Mouse (Mus musculus): ENCODE results near the gene 2210408I21Rik.

Gene 2210408I21Rik

DNA sequence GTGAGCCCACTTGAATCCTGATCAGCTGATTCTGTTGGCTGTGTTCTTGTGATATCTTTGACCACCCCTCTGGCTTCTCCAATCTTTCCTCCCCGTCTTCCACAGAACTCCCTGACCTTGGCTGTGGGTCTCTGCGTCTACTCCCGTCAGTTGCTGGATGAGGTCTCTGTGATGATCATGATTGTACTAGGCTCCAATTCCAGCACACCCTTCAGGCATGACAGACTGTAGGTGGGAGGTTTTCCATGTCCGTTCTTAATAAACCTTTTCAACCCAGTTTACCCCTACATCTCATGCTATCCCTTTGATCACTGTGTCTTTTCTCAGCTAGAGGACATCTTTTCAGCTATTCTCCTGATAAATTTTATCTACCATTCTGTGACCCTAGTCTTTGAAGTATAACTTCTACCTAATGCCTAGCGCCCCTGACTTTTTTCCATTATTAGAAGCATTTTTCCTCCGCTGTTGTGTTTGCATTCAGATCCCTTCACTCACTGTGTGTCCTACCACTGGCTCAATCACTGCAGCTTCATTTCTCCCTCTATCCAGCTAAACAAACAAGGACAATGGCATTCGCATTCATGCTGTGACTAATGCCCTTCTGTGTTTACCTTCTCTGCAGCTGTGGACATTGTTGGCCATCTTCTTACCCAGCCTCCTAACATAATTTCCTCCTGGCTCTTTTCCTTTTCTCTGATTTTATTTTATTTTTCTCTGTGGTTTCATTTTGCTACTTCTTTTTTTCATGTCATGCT lies 143.5 kb downstream of the 2210408I21Rik start:
- no peak for DNase-seq

DNA sequence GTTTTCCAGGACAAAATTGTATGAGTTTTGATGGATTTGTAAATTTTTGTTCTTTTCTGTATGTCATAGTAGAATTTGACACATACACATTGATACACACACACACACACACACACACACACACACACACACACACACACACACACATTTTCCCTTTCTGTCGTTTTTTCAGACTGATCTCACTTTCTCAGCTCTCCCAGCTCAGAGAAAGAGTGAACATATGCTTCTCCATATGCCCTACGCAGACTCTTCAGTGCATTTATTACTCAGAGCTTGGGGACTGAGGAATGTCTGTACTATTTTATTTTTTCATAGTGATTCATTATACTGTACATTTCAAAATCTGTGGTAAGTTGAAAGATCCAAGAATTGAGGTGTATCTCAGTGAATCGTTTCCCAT lies 160.2 kb downstream of the 2210408I21Rik start:
- DNase-seq, result no peak

DNA sequence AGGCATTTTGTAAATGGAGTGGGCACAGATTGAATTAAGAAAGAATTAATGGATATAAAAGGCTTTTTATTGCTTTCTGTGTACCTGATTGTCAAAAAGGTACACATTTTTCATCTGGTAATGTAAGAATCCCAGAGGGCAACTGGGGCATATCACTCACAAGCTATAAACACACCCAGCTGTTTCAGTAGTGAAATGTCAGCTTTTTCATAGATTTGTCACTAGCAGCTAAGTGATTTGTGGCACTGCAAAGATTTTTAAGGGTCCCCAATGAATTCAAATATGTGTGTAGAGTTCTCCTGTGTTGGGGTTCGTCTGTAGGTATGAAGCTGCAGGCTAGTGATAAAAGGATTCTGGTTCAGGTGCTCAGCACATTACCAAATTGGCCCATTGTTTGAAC lies 188.8 kb downstream of the 2210408I21Rik start:
- no peak for DNase-seq

DNA sequence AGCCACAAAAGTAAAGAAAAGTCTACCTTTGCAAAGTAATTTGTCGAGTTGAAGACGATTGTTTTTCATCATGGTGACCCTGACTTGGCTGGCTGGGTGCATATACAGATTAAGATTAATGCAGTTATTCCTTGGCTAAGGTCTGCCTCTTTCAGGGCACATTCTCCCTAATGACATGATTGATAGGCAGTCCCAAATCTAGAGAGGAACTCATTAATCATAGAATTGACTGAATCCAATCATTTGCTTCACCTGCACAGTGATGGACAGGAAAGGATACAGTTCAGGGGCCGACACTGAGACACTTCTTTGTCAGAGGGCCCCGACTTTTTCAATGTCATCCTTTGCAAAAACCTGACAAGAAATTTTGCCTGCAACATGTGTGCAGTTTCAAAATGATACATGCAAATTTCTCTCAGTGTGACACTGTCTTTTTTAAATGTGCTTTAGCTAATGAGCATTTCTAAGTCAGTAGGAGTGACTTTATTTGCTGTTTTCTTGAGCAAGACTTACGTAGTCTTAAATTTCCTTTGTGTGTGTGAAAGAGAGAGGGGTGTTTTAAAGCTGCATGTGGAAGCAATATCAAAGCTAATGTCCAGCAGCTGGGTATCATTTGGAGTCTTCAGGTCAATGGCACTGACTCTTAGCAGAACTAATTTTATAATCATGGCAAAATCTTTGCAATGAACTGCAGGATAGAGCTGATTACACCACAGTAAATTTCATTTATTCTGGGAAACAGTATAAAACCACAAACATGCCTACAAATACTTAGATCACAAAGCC lies 191.0 kb downstream of the 2210408I21Rik start:
- no peak for DNase-seq

DNA sequence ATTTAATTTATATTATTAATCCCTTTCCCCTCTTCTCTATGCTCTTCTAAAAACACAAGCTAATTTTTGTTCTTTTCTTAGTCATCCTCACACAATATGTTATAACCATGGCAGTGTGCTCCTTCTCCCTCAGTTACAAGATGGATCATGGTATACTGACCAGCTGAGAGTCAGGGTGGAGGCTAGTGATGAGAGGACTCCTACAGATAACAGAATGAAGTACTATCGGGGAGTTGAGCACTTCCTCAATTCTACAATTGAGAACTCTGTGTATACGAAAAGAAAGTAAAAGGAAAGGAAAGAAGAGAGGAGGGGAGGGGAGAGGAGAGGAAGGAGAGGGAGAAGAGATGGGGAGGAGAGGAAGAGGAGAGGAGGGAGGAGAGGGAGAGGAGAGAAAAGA lies 206.8 kb downstream of the 2210408I21Rik start:
- DNase-seq, result no peak

DNA sequence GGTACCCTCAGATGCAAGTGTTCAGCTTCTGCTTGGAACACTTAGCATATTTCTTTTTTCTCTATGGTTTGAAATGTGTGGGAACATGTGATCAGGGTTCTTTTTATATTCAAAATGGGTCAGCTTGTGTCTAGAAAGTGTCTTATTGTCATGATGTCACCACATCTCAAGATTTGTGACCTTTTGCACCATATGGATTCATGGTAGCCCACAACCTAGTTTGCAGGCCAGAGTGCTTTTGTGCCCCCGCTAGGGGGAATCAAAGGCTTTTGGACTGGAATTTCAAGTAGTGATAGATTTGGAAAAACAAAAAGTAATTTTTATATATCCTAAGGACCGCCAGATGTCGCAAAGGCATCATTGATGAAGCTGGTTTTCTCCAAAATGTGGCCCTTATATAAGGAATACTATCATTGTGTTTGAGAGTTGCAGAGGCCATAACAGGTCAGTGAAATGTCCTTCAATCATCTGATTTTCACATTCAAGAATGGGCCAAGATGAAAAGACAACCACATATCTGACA lies 250.2 kb downstream of the 2210408I21Rik start:
- DNase-seq, result no peak

DNA sequence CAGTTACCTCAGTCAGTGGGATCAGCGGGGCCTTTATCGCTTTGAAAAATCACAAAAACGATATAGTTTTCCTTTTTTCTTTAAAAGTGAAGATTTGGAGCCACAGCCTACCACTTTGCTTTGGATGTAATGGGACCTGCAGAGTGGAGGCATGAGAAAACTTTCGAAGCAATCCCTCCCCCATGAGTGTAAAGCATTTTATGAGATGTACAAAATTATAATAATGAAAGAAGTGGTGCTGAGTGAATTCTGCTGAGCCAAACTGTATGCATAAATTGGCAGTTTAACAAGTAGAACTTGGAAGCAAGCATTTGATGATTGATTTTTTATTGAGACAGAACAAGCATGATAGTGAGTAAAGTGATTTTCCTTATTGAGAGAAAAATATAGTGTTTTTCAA lies 250.7 kb downstream of the 2210408I21Rik start:
- DNase-seq, result no peak

DNA sequence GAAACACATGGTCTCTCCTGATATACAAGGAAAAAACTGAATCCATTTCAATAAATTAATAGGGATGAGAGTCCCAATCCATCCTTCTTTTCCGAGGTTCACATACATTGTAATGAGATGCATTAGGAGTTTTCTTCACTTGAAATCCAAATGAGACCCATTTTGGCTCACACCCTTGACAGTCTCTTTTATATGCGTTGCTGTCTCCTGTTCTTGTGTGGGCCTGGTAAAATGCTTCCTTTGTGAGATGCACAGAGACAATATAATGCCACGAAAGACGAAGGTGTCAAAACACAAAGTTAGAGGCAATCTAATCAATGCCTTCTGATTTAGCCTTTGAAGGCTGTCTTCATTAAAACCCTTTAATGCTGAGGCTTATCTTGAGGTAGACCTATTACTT lies 252.8 kb downstream of the 2210408I21Rik start:
- DNase-seq, result no peak

DNA sequence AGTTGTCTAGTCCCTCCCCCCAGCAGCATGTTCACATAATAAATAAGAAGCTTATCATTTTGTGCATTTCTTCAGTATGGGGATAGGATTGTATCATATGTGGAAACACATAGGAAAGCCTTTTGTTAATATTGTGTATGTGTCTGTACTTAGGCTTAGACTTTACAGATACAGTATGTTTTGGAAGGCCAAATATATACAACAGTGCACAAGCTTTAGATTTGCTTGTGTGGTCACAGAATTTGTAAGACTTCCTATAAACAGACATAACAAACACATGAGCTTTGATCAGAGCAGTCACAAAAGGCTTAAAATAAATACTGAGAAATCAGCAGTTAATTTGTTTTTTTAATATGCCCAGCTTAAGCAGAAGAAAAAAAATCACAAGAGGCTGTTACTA lies 253.9 kb downstream of the 2210408I21Rik start:
- DNase-seq, result no peak

DNA sequence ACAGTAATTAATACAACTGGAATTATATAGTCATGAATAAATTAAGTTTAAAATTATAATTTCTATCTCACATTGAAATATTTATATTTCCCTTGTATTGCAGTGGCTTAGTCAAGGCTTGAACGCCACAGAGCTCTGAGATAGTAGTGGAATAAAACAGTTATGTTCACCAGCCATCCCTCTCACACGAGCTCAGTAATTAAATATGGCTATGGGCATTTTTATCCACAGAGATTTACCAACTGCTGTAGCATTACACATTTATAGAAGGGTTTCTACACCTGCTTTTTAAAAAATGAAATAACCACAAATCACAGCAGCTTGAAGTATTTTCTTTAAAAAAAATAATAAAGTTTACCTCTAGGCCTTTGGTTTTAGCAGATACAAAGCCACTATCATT lies 261.0 kb downstream of the 2210408I21Rik start:
- DNase-seq, result no peak

DNA sequence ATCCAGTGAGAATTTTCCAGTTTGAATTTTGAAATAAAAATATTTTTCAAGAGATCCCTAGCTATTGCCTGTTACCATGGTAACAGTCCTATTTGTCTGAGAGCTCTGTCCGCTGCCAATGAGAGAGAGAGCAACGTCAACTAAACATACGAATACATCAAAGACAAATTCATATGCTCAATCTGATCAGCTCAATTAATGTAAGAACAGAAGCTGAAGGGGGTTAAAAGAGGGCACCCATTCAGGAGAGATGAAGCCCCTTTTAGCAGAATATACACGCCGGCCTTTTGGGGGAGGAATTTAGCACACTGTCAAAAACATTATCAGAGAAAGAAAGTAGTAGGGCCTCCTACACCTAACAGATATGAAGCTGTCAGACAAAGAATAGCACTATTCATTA lies 261.6 kb downstream of the 2210408I21Rik start:
- no peak for DNase-seq

DNA sequence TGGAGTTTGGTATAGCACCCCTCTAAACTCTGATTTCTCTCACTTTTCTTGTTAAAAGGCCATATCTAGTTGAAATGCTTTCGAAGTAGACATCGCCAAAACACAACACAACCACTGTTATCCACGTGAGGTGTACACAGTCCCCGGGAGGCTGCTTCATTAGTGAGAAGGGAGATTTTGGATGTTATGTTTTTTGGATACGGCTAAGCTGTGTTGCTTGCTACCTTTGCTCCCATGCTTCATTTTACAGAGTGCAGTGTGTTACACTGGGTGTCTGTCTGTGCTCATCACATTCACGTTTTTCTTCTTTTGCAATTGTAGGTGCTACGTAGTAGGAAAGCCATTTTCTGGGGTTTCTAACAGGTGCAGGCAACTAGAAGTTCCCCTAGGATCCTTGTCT lies 262.3 kb downstream of the 2210408I21Rik start:
- DNase-seq, result no peak

DNA sequence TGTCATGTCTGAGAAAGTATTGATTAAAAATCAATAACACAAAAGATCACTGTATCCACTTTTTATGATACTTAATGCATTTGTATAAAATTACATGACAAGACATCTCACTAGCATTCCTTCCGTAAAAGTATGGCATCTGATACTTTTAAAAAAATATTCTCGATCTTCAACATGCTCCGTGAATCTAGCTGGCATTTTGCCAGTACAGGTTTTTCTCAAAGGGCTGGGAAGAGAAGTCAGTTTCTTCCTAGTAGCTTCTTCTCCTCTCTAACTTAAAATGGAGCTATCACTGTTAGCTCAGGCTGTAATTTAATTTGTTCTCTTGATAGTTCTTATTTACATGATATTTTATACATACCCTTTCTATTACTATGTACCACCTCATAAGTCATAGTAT lies 263.1 kb downstream of the 2210408I21Rik start:
- no peak for DNase-seq

DNA sequence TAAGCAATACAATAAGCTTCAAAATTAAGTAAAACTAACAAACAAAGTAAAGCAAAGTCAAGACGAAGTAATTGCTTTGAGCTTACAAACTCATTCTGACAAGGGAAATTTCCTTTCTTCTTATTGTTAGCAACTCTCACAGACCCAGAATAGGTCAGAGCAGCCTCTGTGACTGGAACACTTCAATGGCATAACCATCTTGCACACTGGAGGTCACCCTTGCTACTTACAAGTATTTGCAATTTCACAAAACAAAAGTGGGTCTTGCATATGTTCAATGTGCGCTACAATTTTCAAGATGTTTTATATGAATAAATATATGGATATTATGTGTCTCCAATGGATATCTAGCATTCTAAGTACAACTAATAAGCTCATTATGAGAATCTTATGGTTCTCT lies 265.4 kb downstream of the 2210408I21Rik start:
- DNase-seq, result no peak

DNA sequence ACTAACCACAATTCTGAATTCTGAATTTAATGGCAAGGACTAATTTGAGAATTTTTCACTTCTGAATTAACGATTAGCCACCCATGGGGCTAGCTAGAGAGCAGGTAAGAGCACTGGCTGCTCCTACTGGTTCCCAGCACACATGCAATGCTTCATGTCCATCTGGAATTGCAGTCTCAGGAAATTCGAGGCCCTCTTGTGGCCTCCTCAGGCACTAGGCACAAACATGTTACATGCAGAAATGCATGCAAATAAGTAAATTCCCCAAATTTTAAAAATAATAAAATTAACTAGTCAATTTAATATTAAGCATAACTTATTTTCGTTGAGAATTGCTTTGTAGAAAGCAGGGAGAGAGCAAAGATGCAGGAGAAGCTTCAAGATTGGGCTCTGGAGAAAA lies 273.2 kb downstream of the 2210408I21Rik start:
- DNase-seq, result no peak

DNA sequence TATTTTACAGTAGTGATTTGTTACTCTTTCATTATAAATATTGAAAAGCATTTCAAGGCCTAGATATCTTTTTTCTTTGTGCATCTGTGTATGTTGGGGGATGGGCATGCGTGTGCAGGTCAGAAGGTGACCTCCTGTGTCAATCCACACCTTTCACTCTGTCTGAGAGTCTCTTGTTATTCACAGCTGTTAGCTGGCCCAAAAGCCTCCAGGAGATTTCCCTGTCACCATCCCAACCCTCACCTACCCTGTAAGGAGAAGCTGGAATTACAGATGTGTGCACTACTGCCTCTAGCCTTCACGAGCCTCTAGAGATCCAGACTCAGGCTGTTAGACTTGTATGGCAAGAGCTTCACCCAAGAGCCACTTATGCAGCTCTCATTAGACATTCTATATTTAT lies 274.5 kb downstream of the 2210408I21Rik start:
- no peak for DNase-seq

DNA sequence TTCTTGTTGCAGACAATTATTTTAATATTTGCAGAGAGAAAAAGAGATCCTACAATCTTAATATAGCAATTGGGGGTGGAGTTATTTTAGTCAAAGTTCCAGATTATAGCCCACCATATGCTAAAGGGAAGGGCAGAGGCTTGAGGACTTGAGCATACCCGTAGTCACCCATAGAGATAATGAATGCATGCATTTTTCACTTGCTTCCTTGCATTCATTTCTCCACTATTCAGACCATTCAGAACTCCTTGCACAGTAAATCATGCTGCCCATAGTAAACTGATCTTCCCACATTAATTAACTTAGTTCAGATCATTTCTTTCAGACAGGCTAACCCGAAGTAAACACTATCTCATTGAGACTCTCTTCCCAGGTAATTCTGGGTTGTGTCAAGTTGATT lies 277.5 kb downstream of the 2210408I21Rik start:
- DNase-seq, result no peak

DNA sequence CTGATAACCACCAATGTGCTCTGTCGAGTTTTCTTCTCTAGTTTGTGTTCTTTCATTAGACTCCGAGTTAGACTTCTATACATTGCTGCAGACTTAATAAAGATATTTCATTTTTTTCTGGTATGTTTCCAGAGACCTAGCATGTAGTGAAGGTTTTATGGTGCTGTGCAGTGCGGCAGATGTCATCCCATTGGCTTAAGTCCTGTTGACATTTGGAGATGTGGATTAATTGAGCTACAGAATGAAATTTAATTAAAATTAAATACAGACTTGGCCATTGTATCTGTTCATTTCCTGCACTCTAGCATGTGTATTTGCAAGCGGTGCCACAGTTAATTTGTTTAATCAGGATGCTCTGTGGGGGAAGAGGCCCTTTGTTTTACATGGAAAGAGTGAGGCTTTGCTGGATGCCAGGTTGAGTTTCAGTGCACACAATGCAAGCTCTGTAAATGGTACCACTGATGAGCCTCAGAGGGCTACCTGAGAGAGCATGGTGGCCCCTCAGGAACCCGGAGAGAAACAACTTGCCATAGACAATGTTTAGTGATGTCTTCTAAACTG lies 314.7 kb downstream of the 2210408I21Rik start:
- no peak for DNase-seq

DNA sequence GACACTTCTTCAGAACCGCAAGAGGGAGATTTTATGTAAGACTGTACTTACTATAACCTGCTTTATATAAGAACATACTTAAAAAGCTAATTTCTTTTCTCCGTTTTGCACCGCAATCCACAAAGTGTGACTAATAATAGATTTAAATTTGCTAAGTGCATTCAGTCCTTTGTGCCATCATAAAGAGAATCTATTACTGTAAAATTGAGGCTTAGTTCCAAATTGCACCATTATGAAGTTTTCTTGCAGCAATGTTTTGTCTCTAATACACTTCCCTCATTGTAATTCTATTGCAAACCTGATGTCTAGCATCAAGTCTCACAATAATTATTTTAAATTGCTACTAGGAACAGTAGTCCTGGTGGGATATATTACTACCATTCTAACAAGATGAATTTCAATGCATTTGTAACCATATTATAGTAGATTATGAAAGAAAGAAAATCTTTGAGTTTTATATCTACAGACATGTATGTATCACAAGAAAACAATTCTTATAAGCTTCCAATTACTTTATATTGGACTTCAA lies 334.8 kb downstream of the 2210408I21Rik start:
- DNase-seq, result no peak

DNA sequence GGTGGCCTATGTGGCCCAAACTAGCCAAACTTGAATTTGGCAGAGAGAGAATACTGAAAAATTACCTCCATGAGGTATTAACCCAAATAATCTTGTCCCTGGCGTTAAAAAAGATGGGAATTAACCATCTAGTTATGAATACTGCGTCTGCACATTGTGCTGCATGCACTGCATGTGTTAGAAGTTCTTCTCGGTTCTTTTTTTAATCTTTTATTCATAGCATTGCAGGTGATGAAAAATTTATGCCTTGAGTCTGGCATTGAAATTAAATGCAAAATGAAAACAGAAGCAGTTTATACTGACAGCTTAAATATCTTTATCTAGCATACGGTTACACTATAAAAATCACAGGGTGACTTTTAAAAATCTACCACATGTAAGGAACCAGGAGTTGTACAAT lies 341.1 kb downstream of the 2210408I21Rik start:
- DNase-seq, result no peak

DNA sequence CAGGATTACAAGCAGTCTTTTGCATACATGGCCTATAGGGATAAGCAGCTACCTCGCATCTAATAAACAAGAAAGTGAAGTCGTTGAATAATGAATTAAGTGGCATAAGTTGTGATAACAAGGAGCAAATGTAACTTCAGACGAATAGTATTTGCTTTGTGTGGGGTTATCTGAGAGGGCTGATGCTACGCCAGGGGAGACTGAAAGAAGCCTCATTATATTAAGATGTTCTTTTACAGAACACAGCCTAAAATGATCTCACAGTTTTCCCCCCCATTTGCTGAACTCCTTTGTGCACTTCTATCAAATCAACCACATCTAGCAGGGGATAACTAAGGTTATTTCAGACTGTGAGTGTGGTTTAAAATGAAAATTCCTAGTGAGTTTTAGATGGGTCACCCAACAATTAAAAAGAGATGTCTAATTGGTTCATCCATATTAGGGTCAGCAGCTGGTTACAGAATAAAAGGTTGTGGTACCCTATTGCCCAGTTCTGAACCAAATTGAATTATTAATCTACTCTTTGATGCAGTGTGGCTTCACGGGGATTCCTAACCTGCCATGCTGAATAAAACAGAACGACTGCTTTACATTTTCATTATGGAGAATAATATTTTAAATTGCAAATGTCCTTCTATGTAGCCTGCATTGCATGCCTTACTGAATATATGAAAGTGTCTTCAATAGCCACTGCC lies 343.2 kb downstream of the 2210408I21Rik start:
- no peak for DNase-seq

DNA sequence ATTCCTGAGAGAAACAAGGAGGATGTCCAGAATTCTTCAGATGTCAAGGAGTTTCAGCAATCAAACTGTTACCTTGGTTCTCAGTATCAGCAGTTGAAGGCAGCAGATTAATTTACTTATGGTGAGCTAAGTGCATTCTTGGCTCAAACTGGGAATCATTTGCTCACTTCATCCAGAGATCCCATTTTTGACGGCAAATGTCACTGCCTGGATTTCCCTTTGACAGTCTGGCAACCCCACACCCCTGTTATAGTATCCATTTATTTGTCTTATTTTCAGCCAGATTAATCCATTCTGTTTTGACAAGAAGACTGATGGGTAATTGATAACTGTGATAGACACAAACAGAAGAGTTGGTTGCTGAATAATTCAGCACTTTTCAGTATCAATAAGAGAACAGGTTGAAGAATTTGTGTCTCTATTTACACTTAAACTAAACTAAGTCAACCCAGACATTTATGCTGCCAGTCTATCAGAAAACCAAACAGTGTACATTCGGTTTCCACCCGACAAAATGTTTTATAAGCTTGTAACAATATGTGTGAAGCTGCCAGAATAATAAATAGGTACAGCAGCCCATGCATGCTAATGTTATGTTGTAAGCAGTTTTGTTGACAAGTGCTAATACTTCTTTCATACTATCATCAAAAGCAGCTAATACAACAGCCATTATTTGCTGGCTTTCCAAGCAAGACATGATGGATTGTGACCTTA lies 354.8 kb downstream of the 2210408I21Rik start:
- no peak for DNase-seq

Data from kidney, adult 11 months (tissue).